Mouse (Mus musculus): ENCODE measurements around the gene Osbpl7.

DNA sequence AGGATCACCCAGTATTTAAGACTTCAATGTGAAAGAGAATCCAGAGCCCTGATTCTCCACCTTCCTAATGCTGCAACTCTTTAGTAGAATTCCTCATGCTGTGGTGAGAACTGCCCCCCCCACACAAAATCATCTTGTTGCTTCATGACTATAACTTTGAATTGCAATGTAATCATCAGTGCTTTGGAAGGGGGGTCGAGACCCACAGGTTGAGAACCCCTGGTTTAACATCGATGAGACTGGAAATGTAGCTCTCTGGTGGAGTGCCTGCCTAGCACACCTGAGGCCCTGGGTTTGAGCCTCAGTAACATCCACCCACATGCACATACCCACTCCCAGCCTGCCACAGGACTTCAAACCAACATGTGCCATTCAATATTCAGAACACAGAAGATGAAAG is 44.2 kb downstream of the Osbpl7 start:
- TF ChIP-seq CTCF (IDR thresholded peaks at IDR 0.05; ENCODE audit: control insufficient read depth, insufficient read depth, insufficient read length) (no peak), FOSL1 (IDR thresholded peaks at IDR 0.05; ENCODE audit: insufficient read depth, low read length, poor library complexity, severe bottlenecking) (no peak)
